ENCODE assay signal across 15 mouse cellular contexts in genomic region chr4:127085761-127086160, GRCm38 (mm10).
"Had no signal": no experiment of that assay in that cellular context is flagged by ENCODE, and none has a peak within 500 bp of the region (broad histone marks: within the 10 kb centered on the region; RNA-seq: fewer than 3 reads in every experiment).

No protein-coding gene starts in this region.

- H3K27me3 ChIP-seq: neural tube, embryonic 15.5 days; stomach, embryonic 15.5 days had no signal

- H3K9me3 ChIP-seq: neural tube, embryonic 15.5 days; stomach, embryonic 15.5 days had no signal

- DNase-seq: retina, postnatal 1 day; right cerebral cortex, adult 18-20 months; right cerebral cortex, postnatal 14 days; right cerebral cortex, postnatal 25 days; right cerebral cortex, postnatal 4 days; spleen, adult 18-20 months; thymus, adult 18-20 months; thymus, adult 2 months; thymus, postnatal 14 days; thymus, postnatal 25 days; thymus, postnatal 36 days; thymus, postnatal 4 days had no signal

- H3K4me3 ChIP-seq: neural tube, embryonic 15.5 days; stomach, embryonic 15.5 days had no signal

- H3K4me2 ChIP-seq: neural tube, embryonic 15.5 days; stomach, embryonic 15.5 days had no signal

- H3K27ac ChIP-seq: neural tube, embryonic 15.5 days; stomach, embryonic 15.5 days; stomach, postnatal 0 days had no signal

- H3K9ac ChIP-seq: neural tube, embryonic 15.5 days; stomach, embryonic 15.5 days had no signal

- H3K4me1 ChIP-seq: stomach, embryonic 15.5 days had no signal
